Mouse (Mus musculus) liver, postnatal 0 days (tissue): Measurements from ENCODE around the gene Fcgr3. TPM values are rescaled to one million over a fixed set of nuclear protein-coding genes. Genes with fewer than 3 reads are reported as not detected.

Source experiments
- ATAC-seq: fragments of 200-750 bp; cut with Nextera tagmentation; 2 replicates; pipeline ENCODE4 v1.8.0; 2017; ENCODE audit warnings: mild to moderate bottlenecking, moderate library complexity
- DNase-seq: peaks from one replicate; pipeline ENCODE4 v3.0.0-alpha.2; 2016
- H3K27ac ChIP-seq: fragments of 300-500 bp; sonication (generic); 2 replicates; pipeline ENCODE4 v1.5.1; 2014; ENCODE audit warnings: antibody characterized with exemption, moderate library complexity, mild to moderate bottlenecking, low read depth
- H3K27me3 ChIP-seq: fragments of 300-500 bp; sonication (generic); 2 replicates; pipeline ENCODE4 v1.6.1; 2014; ENCODE audit warnings: low read length, control low read depth, mixed read lengths; ENCODE audit not compliant: insufficient read depth
- H3K36me3 ChIP-seq: fragments of 300-500 bp; sonication (generic); replicated peaks from 2 replicates; pipeline ENCODE4 v1.6.1; 2014; ENCODE audit warnings: mild to moderate bottlenecking, control low read depth, low read length, moderate library complexity, mixed read lengths; ENCODE audit not compliant: insufficient read depth
- H3K4me1 ChIP-seq: fragments of 300-500 bp; sonication (generic); 2 replicates; pipeline ENCODE4 v1.6.1; 2014; ENCODE audit warnings: antibody characterized with exemption, mild to moderate bottlenecking, control low read depth; ENCODE audit not compliant: insufficient read depth
- H3K4me2 ChIP-seq: fragments of 300-500 bp; sonication (generic); 2 replicates; pipeline ENCODE4 v1.6.1; 2014; ENCODE audit warnings: low read depth, mild to moderate bottlenecking, low read length, moderate library complexity, mixed read lengths
- H3K4me3 ChIP-seq: fragments of 300-500 bp; sonication (generic); 2 replicates; pipeline ENCODE4 v1.5.1; 2014; ENCODE audit warnings: low read depth, low read length
- H3K9ac ChIP-seq: fragments of 300-500 bp; sonication (generic); replicated peaks from 2 replicates; pipeline ENCODE4 v1.6.1; 2014; ENCODE audit warnings: mild to moderate bottlenecking, moderate library complexity
- H3K9me3 ChIP-seq: fragments of 300-500 bp; sonication (generic); 2 replicates; pipeline ENCODE4 v1.6.1; 2016; ENCODE audit warnings: mild to moderate bottlenecking, control low read depth, low read length, mixed read lengths
- CTCF ChIP-seq: sonication (generic); IDR thresholded peaks from 2 replicates; pipeline ENCODE4 v1.5.1; 2016; ENCODE audit warnings: antibody characterized with exemption, low read depth
- EP300 ChIP-seq: IDR thresholded peaks from 2 replicates; pipeline ENCODE4 v1.6.1; 2016; ENCODE audit warnings: antibody characterized with exemption, low read depth, mild to moderate bottlenecking
- WGBS: fragments of 180-500 bp; shearing (Covaris S2); extraction: QIAGEN DNeasy Blood & Tissue Kit; methylation state at CpG from one replicate; pipeline ENCODE4 v1.1.7; 2014; ENCODE audit not compliant: insufficient replicate concordance; 5-methylcytosine and 5-hydroxymethylcytosine counted together
- polyA plus RNA-seq: library from polyadenylated mRNA; unstranded; fragments of >200 nt; fragmentation: Nextera tagmentation; extraction: Ambion mirVana; gene quantifications from 2 replicates; pipeline ENCODE4 v1.2.1, GENCODE M21; 2015

Fcgr3 gene
- polyA plus RNA-seq, 1 experiment from 2014 or later = 41.8 TPM

DNA sequence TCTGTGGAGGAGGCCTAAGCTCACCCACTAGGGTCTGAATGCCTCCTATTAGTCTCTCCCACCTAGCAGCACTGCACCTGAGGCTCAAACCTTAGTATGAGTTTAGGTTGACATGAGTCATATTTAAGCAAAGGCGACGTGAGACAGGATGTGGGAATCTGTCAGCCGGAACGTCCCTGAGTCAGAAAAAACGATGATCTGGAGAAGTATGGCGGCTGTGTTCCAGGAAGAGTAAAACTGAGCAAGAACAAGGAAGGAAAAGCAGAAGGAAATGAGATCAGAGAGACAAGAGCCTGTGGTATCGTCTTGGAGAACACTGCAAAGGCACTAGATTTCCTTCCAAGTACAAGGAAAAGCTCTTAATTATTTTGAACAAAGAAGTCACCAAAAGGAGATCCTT lies 14.0 kb downstream of the Fcgr3 start:
- DNase-seq (no peak), ATAC-seq (no peak; the same call in 1 of the 2 replicates)
- H3K4me3 ChIP-seq = no peak overlapping the region
- TF ChIP-seq CTCF (no peak), EP300 (no peak)
- H3K4me2 ChIP-seq = no peak overlapping the region
- WGBS = 39% methylated on average over 7 of the region's 7 CpGs
- H3K4me1 ChIP-seq = peaks cover 11% of the 10 kb centered on the region; the same call in 1 of the 2 replicates
- H3K9me3 ChIP-seq = no peaks in the 10 kb centered on the region
- no peak overlapping the region for H3K27ac ChIP-seq
- no peaks in the 10 kb centered on the region for H3K27me3 ChIP-seq
- H3K36me3 ChIP-seq = no peaks in the 10 kb centered on the region; the same call in 1 of the 2 replicates
- H3K9ac ChIP-seq = no peak overlapping the region

DNA sequence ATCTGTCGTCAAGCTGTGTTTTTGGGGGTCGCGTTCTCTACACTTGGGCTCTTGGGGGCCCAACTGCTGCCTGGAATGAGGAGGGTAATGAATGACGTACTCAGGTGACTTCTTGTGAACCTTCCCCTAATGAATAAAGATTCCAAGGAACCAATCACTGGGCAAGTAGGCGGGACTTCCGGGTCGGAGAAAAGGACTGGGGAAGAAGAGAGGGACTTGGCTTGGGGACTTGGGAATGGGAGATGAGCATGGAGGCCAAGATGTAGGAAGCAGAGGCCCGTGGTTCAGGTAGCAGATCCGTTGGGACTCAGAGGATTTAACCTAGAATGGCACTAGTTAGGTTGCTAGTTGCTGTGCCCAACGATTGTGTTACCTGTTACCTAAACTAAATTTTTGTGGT lies 15.5 kb downstream of the Fcgr3 start:
- no peaks in the 10 kb centered on the region; the same call in 1 of the 2 replicates for H3K36me3 ChIP-seq
- no peak overlapping the region for H3K4me2 ChIP-seq
- peaks cover 11% of the 10 kb centered on the region; the same call in 1 of the 2 replicates for H3K4me1 ChIP-seq
- DNase-seq = no peak
- TF ChIP-seq EP300 (no peak), CTCF (no peak)
- H3K9ac ChIP-seq = no peak overlapping the region
- H3K9me3 ChIP-seq = no peaks in the 10 kb centered on the region
- no peak overlapping the region for H3K4me3 ChIP-seq
- H3K27ac ChIP-seq = no peak overlapping the region
- ATAC-seq = no peak
- 76% methylated on average over 10 of the region's 10 CpGs for WGBS
- H3K27me3 ChIP-seq = no peaks in the 10 kb centered on the region

DNA sequence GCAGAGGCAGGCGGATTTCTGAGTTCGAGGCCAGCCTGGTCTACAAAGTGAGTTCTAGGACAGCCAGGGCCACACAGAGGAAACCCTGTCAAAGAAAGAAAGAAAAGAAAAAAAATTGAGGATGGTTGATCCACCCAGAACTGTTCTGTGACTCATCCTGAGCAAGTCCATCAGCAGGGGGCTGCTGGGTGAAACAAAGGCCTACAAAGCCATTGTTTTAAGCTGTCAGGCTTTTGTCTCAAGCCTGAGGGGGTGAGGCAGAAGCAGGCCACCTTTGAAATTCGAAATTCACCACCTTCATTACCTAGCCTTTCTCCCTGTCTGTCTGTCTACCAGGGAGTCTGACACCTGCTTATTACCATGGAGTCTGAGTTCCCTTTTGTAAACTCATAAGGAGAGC lies 18.2 kb downstream of the Fcgr3 start:
- no peak for DNase-seq

DNA sequence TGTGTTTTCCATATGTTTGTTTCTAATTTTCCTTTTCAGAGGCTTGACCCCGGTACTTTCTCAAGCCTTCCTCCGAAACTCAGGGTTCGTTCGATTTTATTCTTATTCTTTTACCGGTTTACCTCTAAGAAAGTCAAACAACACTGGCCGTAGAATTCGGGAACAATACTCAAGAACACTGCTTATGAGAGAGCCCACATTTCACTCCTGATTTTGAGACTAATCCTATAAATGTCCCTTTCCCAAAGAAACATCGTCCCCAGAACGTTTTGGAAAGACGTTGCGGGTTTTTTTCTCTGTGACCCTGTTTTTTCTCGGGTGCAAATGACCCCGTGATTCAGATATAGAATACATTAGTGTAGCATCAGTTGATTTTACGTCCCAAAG lies 19.7 kb downstream of the Fcgr3 start:
- H3K27ac ChIP-seq = no peak overlapping the region
- H3K4me1 ChIP-seq = no peaks in the 10 kb centered on the region
- no peaks in the 10 kb centered on the region for H3K36me3 ChIP-seq
- DNase-seq = no peak
- peak overlapping the region; percentile 61 for H3K4me3 ChIP-seq
- 9% methylated on average over 14 of the region's 14 CpGs for WGBS
- peak overlapping the region; percentile 71 for H3K4me2 ChIP-seq
- H3K9ac ChIP-seq = no peak overlapping the region; the same call in none of the 2 replicates
- H3K9me3 ChIP-seq = no peaks in the 10 kb centered on the region
- no peaks in the 10 kb centered on the region; the same call in 1 of the 2 replicates for H3K27me3 ChIP-seq
- ATAC-seq = no peak; the same call in 1 of the 2 replicates
- TF ChIP-seq EP300 = no peak
- no peak for TF ChIP-seq CTCF

More for the DNA sequence above, 18.2 kb downstream of the Fcgr3 start:
- H3K4me1 ChIP-seq = peaks cover 9% of the 10 kb centered on the region; the same call in 1 of the 2 replicates
- WGBS = 58% methylated on average over 3 of the region's 3 CpGs
- no peaks in the 10 kb centered on the region; the same call in 1 of the 2 replicates for H3K36me3 ChIP-seq
- no peak overlapping the region for H3K9ac ChIP-seq
- H3K4me3 ChIP-seq = no peak overlapping the region
- no peak overlapping the region for H3K4me2 ChIP-seq
- TF ChIP-seq CTCF (no peak), EP300 (no peak)
- H3K9me3 ChIP-seq = no peaks in the 10 kb centered on the region
- H3K27ac ChIP-seq = no peak overlapping the region
- ATAC-seq = no peak
- no peaks in the 10 kb centered on the region for H3K27me3 ChIP-seq

DNA sequence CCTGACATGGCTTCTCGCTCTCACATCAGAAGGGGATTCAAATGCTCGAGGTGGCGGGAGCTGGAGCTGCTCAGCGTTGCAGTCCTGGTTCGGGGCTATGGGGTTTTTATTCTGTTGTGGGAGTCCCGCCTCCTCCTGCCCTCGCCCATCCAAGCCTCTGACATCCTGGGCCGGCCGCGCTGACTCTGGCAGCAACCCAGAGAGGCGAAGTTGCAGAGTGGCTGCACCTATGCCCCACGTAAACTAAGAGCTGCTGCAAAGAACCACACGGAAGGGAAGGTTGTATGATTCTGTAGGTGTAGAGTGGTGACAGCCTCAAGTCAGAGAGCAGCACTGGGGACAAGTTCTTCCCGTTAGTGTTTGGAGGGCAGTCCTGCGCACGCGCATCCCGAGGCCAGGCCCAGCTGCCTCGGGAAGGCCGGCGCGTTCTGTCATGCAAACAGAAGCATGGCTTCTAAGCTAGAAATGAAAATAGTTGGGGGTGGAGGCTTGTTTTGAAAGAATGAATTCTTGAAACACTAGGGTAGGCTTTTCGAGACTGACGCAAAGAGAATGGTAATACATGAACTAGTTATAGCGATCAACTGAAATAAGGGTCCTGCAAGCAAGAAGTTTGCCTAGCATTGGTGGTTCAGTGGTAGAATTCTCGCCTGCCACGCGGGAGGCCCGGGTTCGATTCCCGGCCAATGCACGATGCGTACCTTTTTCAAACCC lies 20.2 kb downstream of the Fcgr3 start:
- TF ChIP-seq EP300 = no peak
- TF ChIP-seq CTCF = no peak
- DNase-seq = peak; percentile 89

DNA sequence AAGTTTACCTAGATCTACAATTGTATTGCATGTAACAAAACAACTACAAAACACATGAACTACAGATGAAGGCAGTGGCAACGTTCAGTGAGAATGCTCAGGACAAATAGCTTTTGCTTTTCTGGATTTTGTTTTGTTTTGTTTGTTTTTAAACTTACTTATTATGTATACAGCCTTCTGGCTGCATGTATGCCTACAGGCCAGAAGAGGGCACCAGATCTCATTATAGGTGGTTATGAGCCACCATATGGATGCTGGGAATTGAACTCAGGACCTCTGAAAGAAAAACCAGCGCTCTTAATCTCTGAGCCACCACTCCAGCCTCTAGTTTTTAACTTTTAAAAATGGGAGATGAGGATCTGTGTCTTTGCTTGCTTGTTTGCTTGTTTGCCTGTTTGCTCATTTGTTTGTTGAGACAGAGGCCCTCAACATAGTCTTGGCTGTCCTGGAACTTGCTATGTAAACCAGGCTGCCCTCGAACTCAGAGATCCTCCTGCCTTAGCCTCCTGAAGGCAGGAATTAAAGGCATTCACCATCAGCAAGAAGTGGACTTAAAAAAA lies 21.1 kb downstream of the Fcgr3 start:
- Histone ChIP-seq H3K9me3 (no peaks in the 10 kb centered on the region), H3K4me2 (peak overlapping the region; percentile 71), H3K9ac (no peak overlapping the region), H3K36me3 (no peaks in the 10 kb centered on the region), H3K4me3 (peak overlapping the region; percentile 61), H3K27ac (0 out of 2 replicates have a peak overlapping the region, but pooled peaks have one; percentile 74), H3K27me3 (no peaks in the 10 kb centered on the region; the same call in 1 of the 2 replicates), H3K4me1 (no peaks in the 10 kb centered on the region)
- 72% methylated on average over 3 of the region's 3 CpGs for WGBS
- TF ChIP-seq EP300 (no peak), CTCF (peak; percentile 44)
- ATAC-seq (no peak), DNase-seq (no peak)

More for the DNA sequence above, 20.2 kb downstream of the Fcgr3 start:
- Histone ChIP-seq H3K4me2 (peak overlapping the region; percentile 71), H3K27ac (peak overlapping the region; percentile 74), H3K9me3 (no peaks in the 10 kb centered on the region), H3K36me3 (no peaks in the 10 kb centered on the region), H3K27me3 (no peaks in the 10 kb centered on the region; the same call in 1 of the 2 replicates), H3K9ac (peak overlapping the region; percentile 51), H3K4me3 (peak overlapping the region; percentile 61), H3K4me1 (no peaks in the 10 kb centered on the region)
- under 1% methylated on average over 33 of the region's 33 CpGs for WGBS
- ATAC-seq = peak; percentile 94
